In the genomic region with DNA sequence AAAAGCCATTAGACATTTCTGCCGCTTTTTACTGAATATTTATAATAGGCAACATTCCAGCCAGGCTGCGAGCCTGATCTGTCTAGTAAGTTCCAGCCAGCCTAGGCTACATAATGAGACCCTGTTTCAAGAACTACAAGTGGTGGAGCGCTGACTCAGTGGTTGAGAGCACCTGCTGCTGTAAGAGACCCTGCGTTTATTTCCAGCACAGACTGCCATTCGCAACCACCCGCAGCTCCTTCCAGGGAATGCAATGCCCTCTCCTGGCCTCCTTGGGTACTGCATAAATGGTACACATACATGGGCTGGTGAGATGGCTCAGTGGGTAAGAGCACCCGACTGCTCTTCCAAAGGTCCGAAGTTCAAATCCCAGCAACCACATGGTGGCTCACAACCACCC, we compare ENCODE assay signal across 10 mouse cellular contexts. TPM values are rescaled to one million over a fixed set of nuclear protein-coding genes. Genes with fewer than 3 reads are reported as not detected.
A peak's percentile ranks its signal among the peaks of the same experiment; 100 is the strongest.
DNase-seq lines count a peak whose midpoint lies in the region; ATAC-seq and TF ChIP-seq lines count a peak whose summit lies in the region.
"Had no signal": no experiment of that assay in that cellular context is flagged by ENCODE, and none has a peak within 500 bp of the region (broad histone marks: within the 10 kb centered on the region; RNA-seq: fewer than 3 reads in every experiment).

No protein-coding gene starts in this region.

- 81% methylated on average over 8 of the region's 8 CpGs for WGBS in liver, embryonic 12.5 days (ENCODE audit: insufficient replicate concordance)
- WGBS in liver, embryonic 14.5 days (ENCODE audit: insufficient replicate concordance): 82% methylated on average over 8 of the region's 8 CpGs

- H3K4me1 ChIP-seq in liver, embryonic 12.5 days: peaks cover 51% of the 10 kb centered on the region
- peaks cover 41% of the 10 kb centered on the region for H3K4me1 ChIP-seq in G1E (ENCODE audit: insufficient read depth, low read depth, low read length)
- peaks cover 0 to 17% of the 10 kb centered on the region in 2 experiments; a peak in 2 of 4 replicates for H3K4me1 ChIP-seq in liver, embryonic 14.5 days (replicated peaks; ENCODE audit: control insufficient read depth in 2 of 2, insufficient read depth in 2 of 2, low read length in 1 of 2)

- H3K4me2 ChIP-seq in liver, embryonic 12.5 days: no peak overlapping the region
- H3K4me2 ChIP-seq in liver, embryonic 14.5 days (ENCODE audit: low read depth): no peak overlapping the region
- H3K4me2 ChIP-seq: limb, embryonic 13.5 days had no signal

- H3K36me3 ChIP-seq in liver, embryonic 12.5 days: peaks cover 15% of the 10 kb centered on the region
- H3K36me3 ChIP-seq in G1E (replicated peaks): peaks cover 78% of the 10 kb centered on the region
- no peaks in the 10 kb centered on the region for H3K36me3 ChIP-seq in liver, embryonic 14.5 days (replicated peaks; ENCODE audit: control insufficient read depth, insufficient read depth, low read depth)

- no peak overlapping the region for H3K4me3 ChIP-seq in liver, embryonic 12.5 days
- no peak overlapping the region for H3K4me3 ChIP-seq in G1E (ENCODE audit: low read depth, low read length)
- no peak overlapping the region for H3K4me3 ChIP-seq in liver, embryonic 14.5 days (ENCODE audit: insufficient read depth in 1 of 2, low read depth in 2 of 2, low read length in 2 of 2)
- H3K4me3 ChIP-seq: limb, embryonic 13.5 days had no signal

- no peak overlapping the region for H3K9ac ChIP-seq in liver, embryonic 12.5 days
- no peak overlapping the region for H3K9ac ChIP-seq in liver, embryonic 14.5 days (replicated peaks)
- H3K9ac ChIP-seq: limb, embryonic 13.5 days had no signal

- peak; percentile 54 to 67 for DNase-seq in cerebellum, postnatal 10 days
- DNase-seq in cerebellum, adult 9-11 months: no peak
- DNase-seq in liver (peak; percentile 46), G1E (ENCODE audit: low spot score) (no peak)
- DNase-seq in liver, embryonic 14.5 days (ENCODE audit: low read depth in 3 of 3, low spot score in 3 of 3): no peak
- DNase-seq in cerebellum, adult 11-12 months: no peak
- DNase-seq: heart, postnatal 10 days had no signal

- H3K9me3 ChIP-seq in liver, embryonic 12.5 days (replicated peaks): no peaks in the 10 kb centered on the region
- no peaks in the 10 kb centered on the region; the same call in 1 of the 2 replicates for H3K9me3 ChIP-seq in G1E (replicated peaks)
- no peaks in the 10 kb centered on the region for H3K9me3 ChIP-seq in liver, embryonic 14.5 days (ENCODE audit: control insufficient read depth, low read length)
- H3K9me3 ChIP-seq: limb, embryonic 13.5 days had no signal

- TF ChIP-seq CTCF in G1E (IDR thresholded peaks at IDR 0.05; ENCODE audit: low read depth, low read length): 0 out of 2 replicates have a peak, but pooled peaks have one; percentile 9
- peak; percentile 77 for TF ChIP-seq CTCF in liver, embryonic 14.5 days (IDR thresholded peaks at IDR 0.05; ENCODE audit: low read depth)

- no peaks in the 10 kb centered on the region for H3K27me3 ChIP-seq in liver, embryonic 12.5 days (replicated peaks)
- H3K27me3 ChIP-seq in G1E (ENCODE audit: insufficient read depth, low read length): no peaks in the 10 kb centered on the region
- H3K27me3 ChIP-seq in liver, embryonic 14.5 days (ENCODE audit: control insufficient read depth, insufficient read depth, low read length): no peaks in the 10 kb centered on the region
- H3K27me3 ChIP-seq: limb, embryonic 13.5 days had no signal

- no peak for ATAC-seq in liver, embryonic 12.5 days
- no peak for ATAC-seq in G1E (ENCODE audit: extremely low read depth, insufficient number of reproducible peaks, low FRiP score, poor library complexity, severe bottlenecking)
- no peak for ATAC-seq in liver, embryonic 14.5 days (ENCODE audit: insufficient read depth)
- no peak for ATAC-seq in megakaryocyte, adult 5-6 weeks (ENCODE audit: poor library complexity, severe bottlenecking)

- no peak for TF ChIP-seq EP300 in liver, embryonic 14.5 days (IDR thresholded peaks at IDR 0.05; ENCODE audit: low read depth)

- H3K27ac ChIP-seq in liver, embryonic 12.5 days: no peak overlapping the region
- no peak overlapping the region for H3K27ac ChIP-seq in liver, embryonic 14.5 days
- H3K27ac ChIP-seq: limb, embryonic 13.5 days had no signal

RNA-seq across cellular contexts. Expression of gene Nmt1, which starts 18.8 kb away (rescaled TPM):
- 47.9 and 54.8 TPM in 2 replicates for polyA plus RNA-seq in liver, embryonic 12.5 days (2016; fragmentation: Nextera tagmentation; extraction: Ambion mirVana)
- total RNA-seq in G1E (2014; fragmentation: Nextera tagmentation): 54.2 and 83.8 TPM in 2 replicates
- total RNA-seq in G1E (2017): 40.0 and 51.2 TPM in 2 replicates
- 5.9 and 9.2 TPM in 2 replicates for polyA plus RNA-seq in G1E (2012)
- 18.4 and 22.3 TPM in 2 replicates for polyA plus RNA-seq in liver, embryonic 14.5 days (2012; rRNA removed)
- 44.3 and 51.2 TPM in 2 replicates for polyA plus RNA-seq in liver, embryonic 14.5 days (2014; fragmentation: Nextera tagmentation; extraction: Ambion mirVana)
- total RNA-seq in megakaryocyte, adult 5-6 weeks (2015): 41.5 and 41.7 TPM in 2 replicates
- total RNA-seq in megakaryocyte, adult 5-6 weeks (2017): 35.0 and 40.9 TPM in 2 replicates

RNA-seq across cellular contexts. Expression of gene Dcakd, which starts 18.9 kb away (rescaled TPM):
- polyA plus RNA-seq in liver, embryonic 12.5 days (2016; fragmentation: Nextera tagmentation; extraction: Ambion mirVana): 41.0 and 41.7 TPM in 2 replicates
- 87.1 and 95.3 TPM in 2 replicates for total RNA-seq in G1E (2014; fragmentation: Nextera tagmentation)
- 31.1 and 36.4 TPM in 2 replicates for total RNA-seq in G1E (2017)
- polyA plus RNA-seq in G1E (2012): 191 and 199 TPM in 2 replicates
- polyA plus RNA-seq in liver, embryonic 14.5 days (2012; rRNA removed): 25.1 and 27.8 TPM in 2 replicates
- polyA plus RNA-seq in liver, embryonic 14.5 days (2014; fragmentation: Nextera tagmentation; extraction: Ambion mirVana): 25.7 and 30.6 TPM in 2 replicates
- total RNA-seq in megakaryocyte, adult 5-6 weeks (2015): 20.5 and 20.7 TPM in 2 replicates
- 6.8 and 9.3 TPM in 2 replicates for total RNA-seq in megakaryocyte, adult 5-6 weeks (2017)

Comparison
In these comparisons a context has a peak if more than half of its experiments do, and no peak if none do; other contexts are left out.
1. DNase-seq: peak in cerebellum, postnatal 10 days (2 of 2) and liver (single experiment); none in cerebellum, adult 9-11 months (single experiment), G1E (single experiment), liver, embryonic 14.5 days (0 of 3) and cerebellum, adult 11-12 months (single experiment).